Mouse (Mus musculus) spleen, adult 18-20 months (tissue): ENCODE data around the gene Syne3.

ENCODE experiments used
- DNase-seq, 2 experiments: peaks; one replicate each; pipeline ENCODE4 v3.0.0; 2022; ENCODE audit warnings: mixed read lengths in 2 of 2

Syne3 gene

GRCm38 (mm10) chr12:104964953-104965911 is 44.4 kb downstream of the Syne3 start:
- no peak for DNase-seq

- DNase-seq: no peak
These were observed 49.2 kb downstream of the Syne3 start for GRCm38 (mm10) chr12:104960421-104960820.

GRCm38 (mm10) chr12:104959966-104960365 is 49.6 kb downstream of the Syne3 start:
- no peak for DNase-seq

- DNase-seq: no peak
These were observed 51.3 kb downstream of the Syne3 start for GRCm38 (mm10) chr12:104958263-104958662.

GRCm38 (mm10) chr12:104957165-104957564 is 52.4 kb downstream of the Syne3 start:
- DNase-seq: no peak

GRCm38 (mm10) chr12:104956406-104956805 is 53.2 kb downstream of the Syne3 start:
- DNase-seq: no peak

- no peak for DNase-seq
These were observed 54.4 kb downstream of the Syne3 start for GRCm38 (mm10) chr12:104955003-104955800.

- DNase-seq: peak; percentile 28 to 64
These were observed 55.7 kb downstream of the Syne3 start for GRCm38 (mm10) chr12:104953941-104954340.

- DNase-seq: peak; percentile 62 to 84
These were observed 57.2 kb downstream of the Syne3 start for GRCm38 (mm10) chr12:104952458-104952857.

GRCm38 (mm10) chr12:104947911-104948310 is 61.7 kb downstream of the Syne3 start:
- DNase-seq: no peak

GRCm38 (mm10) chr12:104946231-104946630 is 63.4 kb downstream of the Syne3 start:
- no peak for DNase-seq

GRCm38 (mm10) chr12:104940466-104940865 is 69.1 kb downstream of the Syne3 start:
- no peak for DNase-seq

GRCm38 (mm10) chr12:104940027-104940386 is 69.6 kb downstream of the Syne3 start:
- no peak for DNase-seq

GRCm38 (mm10) chr12:104939372-104940026 is 70.1 kb downstream of the Syne3 start:
- DNase-seq: peak; percentile 19 to 64

GRCm38 (mm10) chr12:104938935-104939334 is 70.7 kb downstream of the Syne3 start:
- no peak for DNase-seq

- peak in 1 of 2 experiments; percentile 28 for DNase-seq
These were observed 73.4 kb downstream of the Syne3 start for GRCm38 (mm10) chr12:104936223-104936622.

- no peak for DNase-seq
These were observed 74.5 kb downstream of the Syne3 start for GRCm38 (mm10) chr12:104935144-104935543.

GRCm38 (mm10) chr12:104933800-104934199 is 75.8 kb downstream of the Syne3 start:
- DNase-seq: no peak

GRCm38 (mm10) chr12:104933217-104933616 is 76.4 kb downstream of the Syne3 start:
- DNase-seq: no peak

- DNase-seq: no peak
These were observed 83.8 kb downstream of the Syne3 start for GRCm38 (mm10) chr12:104925765-104926164.

GRCm38 (mm10) chr12:104925035-104925434 is 84.6 kb downstream of the Syne3 start:
- no peak for DNase-seq

- DNase-seq: no peak
These were observed 85.1 kb downstream of the Syne3 start for GRCm38 (mm10) chr12:104924546-104924945.

GRCm38 (mm10) chr12:104923948-104924388 is 85.6 kb downstream of the Syne3 start:
- no peak for DNase-seq
